Mouse (Mus musculus) regulatory T cell (primary cell): ENCODE data around the gene Sbk2.

Experiments used
- in situ Hi-C: fragments of 300-600 bp; cut with MboI, MseI; formaldehyde crosslinking; loops from one replicate; pipeline ENCODE4 v1.15.1; 2025; ENCODE audit warnings: high pct_unique_total_duplicates

Gene Sbk2

DNA sequence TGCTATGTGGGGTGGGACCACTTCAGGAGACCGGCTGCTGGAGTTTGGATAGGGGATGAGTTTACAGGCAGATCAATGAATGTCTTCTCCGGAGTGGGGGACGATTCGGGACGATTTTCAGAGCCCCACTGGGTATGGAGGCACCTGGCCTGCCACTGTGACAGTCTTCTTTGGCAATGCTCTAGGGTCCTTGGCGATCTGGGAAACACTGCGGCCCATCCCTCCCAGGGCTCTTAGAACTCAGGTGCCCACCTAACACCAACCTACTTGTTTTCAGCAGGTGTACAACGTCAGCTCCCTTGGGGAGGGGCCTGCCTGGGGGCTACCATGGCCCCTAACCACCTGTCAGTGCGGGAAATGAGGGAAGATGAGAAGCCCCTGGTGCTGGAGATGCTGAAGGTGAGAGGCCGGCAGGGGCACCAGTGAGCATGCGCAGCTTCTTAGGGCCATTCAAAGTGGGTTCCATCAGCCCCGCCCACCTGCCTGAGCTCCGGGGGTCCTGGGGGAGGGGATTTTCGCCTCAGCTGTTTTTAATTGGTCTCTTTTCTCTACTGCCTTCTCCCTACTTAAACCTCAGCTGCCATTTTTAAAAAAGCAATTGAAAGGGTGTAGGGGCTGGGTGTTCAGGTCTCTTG is 41.2 kb downstream of the Sbk2 start:
- in situ Hi-C loops: no loop called here

GRCm38 (mm10) chr7:4922508-4922907 is 41.7 kb downstream of the Sbk2 start:
- in situ Hi-C loops: no loop called here

- in situ Hi-C loops: no loop called here
Measured at GRCm38 (mm10) chr7:4921824-4922482, 42.3 kb downstream of the Sbk2 start, which contains the start of gene Nat14. Nat14 (plus strand) TSS chr7:4922028.

GRCm38 (mm10) chr7:4920976-4921823 is 43.0 kb downstream of the Sbk2 start:
- in situ Hi-C loops: no loop called here

GRCm38 (mm10) chr7:4920496-4920895 is 43.7 kb downstream of the Sbk2 start:
- in situ Hi-C loops: no loop called here

GRCm38 (mm10) chr7:4919971-4920370 is 44.2 kb downstream of the Sbk2 start:
- in situ Hi-C loops: no loop called here

GRCm38 (mm10) chr7:4919096-4919495 is 45.1 kb downstream of the Sbk2 start:
- in situ Hi-C loops: no loop called here

DNA sequence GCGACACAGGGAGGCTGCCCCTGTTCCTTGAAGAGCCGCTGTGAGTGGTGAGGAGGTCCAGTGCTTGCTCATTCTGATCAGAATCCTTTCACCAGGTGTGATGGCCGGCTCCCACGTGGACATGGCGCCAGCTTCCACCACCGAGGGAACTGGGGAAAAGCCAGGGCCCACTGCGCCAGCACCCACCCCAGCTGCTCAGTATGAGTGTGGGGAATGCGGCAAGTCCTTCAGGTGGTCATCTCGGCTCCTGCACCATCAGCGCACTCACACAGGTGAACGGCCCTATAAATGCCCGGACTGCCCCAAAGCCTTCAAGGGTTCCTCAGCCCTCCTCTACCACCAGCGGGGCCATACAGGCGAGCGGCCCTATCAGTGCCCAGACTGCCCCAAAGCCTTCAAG is 45.5 kb downstream of the Sbk2 start:
- in situ Hi-C loops: no loop called here

GRCm38 (mm10) chr7:4917494-4917893 is 46.7 kb downstream of the Sbk2 start:
- in situ Hi-C loops: no loop called here

GRCm38 (mm10) chr7:4915669-4916416 is 48.4 kb downstream of the Sbk2 start:
- in situ Hi-C loops: no loop called here

DNA sequence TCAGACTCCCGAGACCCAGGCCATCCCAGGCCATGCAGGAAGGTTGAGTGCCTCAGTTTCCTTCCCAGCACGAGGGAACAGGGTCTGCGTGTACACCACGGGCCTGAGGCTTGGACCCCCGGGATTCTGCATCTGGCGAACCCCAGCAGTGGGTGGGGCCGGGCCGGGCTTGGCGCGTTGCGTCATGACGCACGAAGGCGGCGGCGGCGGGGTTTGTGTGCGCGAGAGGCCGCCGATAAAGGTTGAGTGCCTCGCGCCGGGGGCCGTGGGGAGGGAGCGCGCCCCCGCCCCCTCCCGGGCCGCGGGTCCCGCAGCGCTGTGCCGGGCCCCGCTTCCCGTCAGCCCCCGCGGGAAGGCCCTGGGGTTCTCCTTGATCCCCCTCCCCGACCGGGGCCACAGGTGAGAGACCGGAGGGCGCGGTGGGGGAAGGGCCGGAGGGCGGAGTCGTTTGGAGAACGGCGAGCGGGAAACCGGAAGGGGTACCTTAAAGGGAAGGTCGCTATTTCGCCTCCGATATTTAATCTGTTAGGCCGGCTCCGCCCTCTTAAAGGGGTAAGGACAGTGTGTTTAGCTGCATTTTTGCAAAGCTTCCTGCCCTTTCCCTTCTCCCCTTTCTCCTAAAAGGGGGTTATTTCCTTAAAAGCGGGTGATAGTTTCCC is 49.1 kb downstream of the Sbk2 start, which contains the start of gene Zfp628:
Gene Zfp628 (plus strand): TSS at position 211 of the 659 bp plus-strand sequence.
- in situ Hi-C loops: no loop called here

DNA sequence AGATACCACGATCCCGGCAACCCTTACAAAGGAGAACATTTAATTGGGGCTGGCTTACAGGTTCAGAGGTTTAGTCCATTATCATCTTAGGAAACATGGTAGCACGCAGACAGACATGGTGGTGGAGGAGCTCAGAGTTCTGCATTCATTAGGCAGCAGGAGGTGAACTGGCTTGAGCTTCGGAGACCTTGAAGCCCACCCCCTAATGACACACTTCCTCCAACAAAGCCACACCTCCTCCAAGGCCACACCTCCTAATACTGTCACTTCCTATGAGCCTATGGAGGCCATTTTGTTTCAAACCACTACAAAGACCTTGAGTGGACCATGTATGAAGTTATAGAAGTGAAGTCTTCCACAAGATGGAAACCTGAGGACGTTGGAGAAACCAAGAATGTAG is 52.0 kb downstream of the Sbk2 start:
- in situ Hi-C loops: no loop called here

GRCm38 (mm10) chr7:4911561-4911960 is 52.6 kb downstream of the Sbk2 start:
- in situ Hi-C loops: no loop called here

- in situ Hi-C loops: loop anchor here (5.0 kb wide), 1 partner anchor 49 kb away; no protein-coding TSS in a partner anchor
Measured at GRCm38 (mm10) chr7:4906466-4906950, 57.7 kb downstream of the Sbk2 start, which contains the start of gene Gm36210. Gm36210 (minus strand) TSS chr7:4906516.

- in situ Hi-C loops: no loop called here
Measured at GRCm38 (mm10) chr7:4902404-4902803, 61.8 kb downstream of the Sbk2 start.

- in situ Hi-C loops: no loop called here
Measured at GRCm38 (mm10) chr7:4901171-4901570, 63.0 kb downstream of the Sbk2 start.

- in situ Hi-C loops: no loop called here
Measured at GRCm38 (mm10) chr7:4900523-4900851, 63.7 kb downstream of the Sbk2 start.

DNA sequence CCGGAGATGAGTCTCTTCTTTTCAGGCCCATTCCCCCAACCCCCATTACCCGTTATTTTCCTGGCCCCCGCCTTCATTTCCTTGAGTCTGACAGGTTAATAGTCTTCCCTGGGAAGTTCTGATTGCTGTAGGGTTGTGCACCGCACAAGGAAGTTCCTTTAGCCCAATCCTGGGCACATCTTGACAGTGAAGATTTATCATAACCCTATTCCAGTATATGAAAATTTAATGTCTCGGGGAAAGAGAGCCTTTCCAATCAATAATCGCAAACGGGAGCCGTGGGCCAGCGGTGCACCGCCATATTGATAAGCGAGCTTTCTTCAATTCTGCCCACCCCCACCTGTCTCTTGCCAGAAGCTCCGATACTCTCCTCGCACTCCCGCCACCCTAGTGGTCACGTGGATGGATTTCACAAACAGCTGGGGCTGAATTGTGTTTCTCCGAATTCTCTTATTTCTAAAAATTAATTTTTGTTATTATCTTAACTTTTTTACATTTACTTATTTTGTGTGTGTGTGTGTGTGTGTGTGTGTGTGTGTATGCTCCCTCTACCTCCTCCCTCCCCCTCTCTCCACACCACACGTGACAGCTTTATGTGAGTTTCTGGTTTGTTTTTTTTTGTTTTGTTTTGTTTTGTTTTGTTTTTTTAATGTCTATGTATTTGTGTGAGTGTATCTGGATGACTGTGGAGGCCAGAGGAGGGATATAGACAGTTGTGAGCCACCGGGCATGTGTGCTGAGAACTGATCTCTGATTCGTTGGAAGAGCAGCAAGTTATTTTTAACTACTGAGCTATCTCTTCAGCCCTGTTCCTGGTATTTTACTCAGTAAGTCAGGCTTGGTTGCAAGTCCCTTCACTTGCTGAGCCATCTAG is 64.3 kb downstream of the Sbk2 start:
- in situ Hi-C loops: no loop called here

DNA sequence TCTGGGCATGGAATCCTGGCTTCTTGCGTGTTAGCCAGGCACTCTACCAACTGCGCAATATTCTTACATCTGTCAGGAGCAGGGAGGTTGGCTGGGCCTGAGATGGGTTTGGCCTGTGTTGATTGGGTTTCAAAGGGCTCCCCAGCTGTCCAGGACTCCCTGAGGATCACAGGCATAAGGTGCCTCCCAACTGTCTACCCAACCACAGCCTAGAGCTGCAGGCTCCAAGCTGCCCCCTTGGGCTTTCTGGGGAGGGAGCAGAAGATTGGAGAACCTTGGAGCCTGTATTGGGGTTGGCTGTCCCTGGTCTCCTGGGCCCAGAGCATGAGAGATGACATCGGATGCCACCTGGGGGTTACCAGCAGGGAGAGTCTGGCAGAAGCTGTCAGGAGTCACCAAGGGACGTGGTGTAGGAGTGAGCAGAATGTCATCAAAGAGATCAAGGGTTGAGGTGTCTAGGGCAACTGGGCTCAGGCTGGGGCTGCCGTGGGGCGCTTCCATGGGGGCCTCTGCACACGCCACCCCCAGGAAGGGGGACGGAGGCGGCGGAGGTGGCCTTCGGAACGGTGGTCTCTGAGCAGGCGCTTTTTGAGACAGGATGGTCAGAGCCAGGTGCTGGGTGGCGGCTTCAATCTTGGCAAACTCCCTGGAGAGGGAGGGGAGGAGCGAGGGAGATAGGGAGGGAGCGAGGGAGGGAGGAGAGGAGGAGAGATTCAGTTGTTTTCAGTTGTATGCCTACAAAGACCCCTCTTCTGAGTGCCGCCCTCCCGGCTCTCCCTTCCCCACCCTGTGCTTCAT is 65.2 kb downstream of the Sbk2 start:
- in situ Hi-C loops: no loop called here
